7 mouse cellular contexts compared by ENCODE assay signal in the genomic region with DNA sequence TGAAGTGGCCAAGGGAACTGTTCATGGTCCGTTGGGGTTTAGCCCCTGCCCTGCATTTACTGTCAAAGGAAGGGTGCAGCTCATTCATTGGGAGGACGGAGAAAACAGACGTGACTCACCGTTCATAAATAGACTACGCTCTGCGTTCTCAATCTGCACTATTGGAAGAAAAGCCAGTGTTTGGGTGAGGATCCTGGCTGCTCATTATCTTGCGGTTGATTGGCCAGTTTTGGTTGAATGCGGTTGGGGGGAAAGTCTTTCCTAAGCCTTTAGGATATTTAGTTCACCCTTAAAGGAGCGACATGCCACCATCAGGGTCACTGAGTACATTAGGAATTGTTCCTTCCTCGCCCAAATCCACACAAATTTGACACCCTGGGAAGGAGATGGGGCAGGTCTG. TPM values are rescaled to one million over a fixed set of nuclear protein-coding genes. Genes with fewer than 3 reads are reported as not detected.
DNase-seq lines count a peak whose midpoint lies in the region; ATAC-seq and TF ChIP-seq lines count a peak whose summit lies in the region.

No protein-coding gene starts in this region.

- no peaks in the 10 kb centered on the region for H3K9me3 ChIP-seq in embryonic facial prominence, embryonic 15.5 days (replicated peaks)
- H3K9me3 ChIP-seq in limb, embryonic 12.5 days, result no peaks in the 10 kb centered on the region
- no peaks in the 10 kb centered on the region for H3K9me3 ChIP-seq in stomach, postnatal 0 days (ENCODE audit: control insufficient read depth, low read length)

- no peak overlapping the region for H3K27ac ChIP-seq in embryonic facial prominence, embryonic 15.5 days (replicated peaks)
- no peak overlapping the region for H3K27ac ChIP-seq in limb, embryonic 12.5 days
- peak overlapping the region; percentile 90 for H3K27ac ChIP-seq in stomach, postnatal 0 days (replicated peaks)

- peak; percentile 27 for DNase-seq in right cerebral cortex, adult 18-20 months
- DNase-seq in right cerebral cortex, postnatal 10 days (ENCODE audit: low spot score in 2 of 2), result no peak
- DNase-seq in stomach, postnatal 0 days (ENCODE audit: low spot score), result peak; percentile 27
- no peak for DNase-seq in thymus, adult 18-20 months
- no peak for DNase-seq in cerebellum, adult 11 months

- no peak for TF ChIP-seq EP300 in stomach, postnatal 0 days (optimal IDR thresholded peaks at IDR 0.05)

- H3K36me3 ChIP-seq in embryonic facial prominence, embryonic 15.5 days, result no peaks in the 10 kb centered on the region
- no peaks in the 10 kb centered on the region for H3K36me3 ChIP-seq in limb, embryonic 12.5 days
- no peaks in the 10 kb centered on the region for H3K36me3 ChIP-seq in stomach, postnatal 0 days (ENCODE audit: control insufficient read depth, insufficient read depth, low read length)

- H3K4me3 ChIP-seq in embryonic facial prominence, embryonic 15.5 days (replicated peaks), result peak overlapping the region; percentile 73
- peak overlapping the region; percentile 83 for H3K4me3 ChIP-seq in limb, embryonic 12.5 days (replicated peaks)
- peak overlapping the region; percentile 87 for H3K4me3 ChIP-seq in stomach, postnatal 0 days (ENCODE audit: low read depth, low read length)

- peak overlapping the region; percentile 79; the same call in 1 of the 2 replicates for H3K9ac ChIP-seq in embryonic facial prominence, embryonic 15.5 days
- peak overlapping the region; percentile 81 for H3K9ac ChIP-seq in limb, embryonic 12.5 days (replicated peaks)
- H3K9ac ChIP-seq in stomach, postnatal 0 days (ENCODE audit: low read length), result peak overlapping the region; percentile 86

- WGBS in embryonic facial prominence, embryonic 15.5 days, result 4% methylated on average over 10 of the region's 10 CpGs
- WGBS in limb, embryonic 12.5 days, result 20% methylated on average over 10 of the region's 10 CpGs
- WGBS in stomach, postnatal 0 days, result 2% methylated on average over 10 of the region's 10 CpGs

- peaks cover 21% of the 10 kb centered on the region for H3K4me1 ChIP-seq in embryonic facial prominence, embryonic 15.5 days
- H3K4me1 ChIP-seq in limb, embryonic 12.5 days (replicated peaks), result peaks cover 29% of the 10 kb centered on the region
- 0 out of 2 replicates have a peak, but pooled peaks cover 2% of the 10 kb centered on the region for H3K4me1 ChIP-seq in stomach, postnatal 0 days (replicated peaks; ENCODE audit: control insufficient read depth, insufficient read depth)

- H3K4me2 ChIP-seq in embryonic facial prominence, embryonic 15.5 days (replicated peaks), result peak overlapping the region; percentile 80
- peak overlapping the region; percentile 81 for H3K4me2 ChIP-seq in limb, embryonic 12.5 days
- H3K4me2 ChIP-seq in stomach, postnatal 0 days (replicated peaks; ENCODE audit: low read depth), result peak overlapping the region; percentile 86

- TF ChIP-seq CTCF in stomach, postnatal 0 days (IDR thresholded peaks at IDR 0.05; ENCODE audit: low read depth), result no peak

- no peak for ATAC-seq in embryonic facial prominence, embryonic 15.5 days (ENCODE audit: insufficient number of reproducible peaks, low FRiP score, low TSS enrichment, low read depth)
- no peak for ATAC-seq in limb, embryonic 12.5 days (ENCODE audit: insufficient number of reproducible peaks, insufficient read depth, low FRiP score, low TSS enrichment, low read depth)
- no peak for ATAC-seq in stomach, postnatal 0 days (ENCODE audit: low FRiP score, low TSS enrichment)

- no peaks in the 10 kb centered on the region for H3K27me3 ChIP-seq in embryonic facial prominence, embryonic 15.5 days
- H3K27me3 ChIP-seq in limb, embryonic 12.5 days, result 0 out of 2 replicates have a peak, but pooled peaks cover 3% of the 10 kb centered on the region
- no peaks in the 10 kb centered on the region for H3K27me3 ChIP-seq in stomach, postnatal 0 days (ENCODE audit: control insufficient read depth, insufficient read depth, low read length)

RNA-seq across cellular contexts. Expression of a gene that starts 5.4 kb away (rescaled TPM):
- polyA plus RNA-seq in embryonic facial prominence, embryonic 15.5 days (2015; fragmentation: Nextera tagmentation; extraction: Ambion mirVana), result 40.3 and 41.8 TPM in 2 replicates
- polyA plus RNA-seq in limb, embryonic 12.5 days (2016; fragmentation: Nextera tagmentation; extraction: Ambion mirVana), result 32.3 and 32.6 TPM in 2 replicates
- 24.8 and 28.6 TPM in 2 replicates for polyA plus RNA-seq in stomach, postnatal 0 days (2015; fragmentation: Nextera tagmentation; extraction: Ambion mirVana)

RNA-seq across cellular contexts. Expression of a gene that starts 20.3 kb away (rescaled TPM):
- polyA plus RNA-seq in embryonic facial prominence, embryonic 15.5 days (2015; fragmentation: Nextera tagmentation; extraction: Ambion mirVana), result 6.7 and 8.8 TPM in 2 replicates
- 1.2 and 1.9 TPM in 2 replicates for polyA plus RNA-seq in limb, embryonic 12.5 days (2016; fragmentation: Nextera tagmentation; extraction: Ambion mirVana)
- 38.5 and 48.4 TPM in 2 replicates for polyA plus RNA-seq in stomach, postnatal 0 days (2015; fragmentation: Nextera tagmentation; extraction: Ambion mirVana)

Comparison
In these comparisons a context has a peak if more than half of its experiments do, and no peak if none do; other contexts are left out.
1. DNase-seq: peak in right cerebral cortex, adult 18-20 months (single experiment) and stomach, postnatal 0 days (single experiment); none in right cerebral cortex, postnatal 10 days (0 of 2), thymus, adult 18-20 months (0 of 2) and cerebellum, adult 11 months (single experiment).
2. Peak in every context shown above with its lines, with median percentiles within 50 percentile points of each other: H3K4me2 ChIP-seq, H3K4me3 ChIP-seq and H3K9ac ChIP-seq.